Mouse (Mus musculus) liver, postnatal 0 days (tissue): ENCODE results near the gene Lrch3. TPM values are rescaled to one million over a fixed set of nuclear protein-coding genes. Genes with fewer than 3 reads are reported as not detected.

ENCODE experiments used
- ATAC-seq: fragments of 200-750 bp; cut with Nextera tagmentation; 2 replicates; pipeline ENCODE4 v1.8.0; 2017; ENCODE audit warnings: mild to moderate bottlenecking, moderate library complexity
- DNase-seq: peaks from one replicate; pipeline ENCODE4 v3.0.0-alpha.2; 2016
- H3K27ac ChIP-seq: fragments of 300-500 bp; sonication (generic); 2 replicates; pipeline ENCODE4 v1.5.1; 2014; ENCODE audit warnings: antibody characterized with exemption, moderate library complexity, mild to moderate bottlenecking, low read depth
- H3K27me3 ChIP-seq: fragments of 300-500 bp; sonication (generic); 2 replicates; pipeline ENCODE4 v1.6.1; 2014; ENCODE audit warnings: low read length, control low read depth, mixed read lengths; ENCODE audit not compliant: insufficient read depth
- H3K36me3 ChIP-seq: fragments of 300-500 bp; sonication (generic); replicated peaks from 2 replicates; pipeline ENCODE4 v1.6.1; 2014; ENCODE audit warnings: mild to moderate bottlenecking, control low read depth, low read length, moderate library complexity, mixed read lengths; ENCODE audit not compliant: insufficient read depth
- H3K4me1 ChIP-seq: fragments of 300-500 bp; sonication (generic); 2 replicates; pipeline ENCODE4 v1.6.1; 2014; ENCODE audit warnings: antibody characterized with exemption, mild to moderate bottlenecking, control low read depth; ENCODE audit not compliant: insufficient read depth
- H3K4me2 ChIP-seq: fragments of 300-500 bp; sonication (generic); 2 replicates; pipeline ENCODE4 v1.6.1; 2014; ENCODE audit warnings: low read depth, mild to moderate bottlenecking, low read length, moderate library complexity, mixed read lengths
- H3K4me3 ChIP-seq: fragments of 300-500 bp; sonication (generic); 2 replicates; pipeline ENCODE4 v1.5.1; 2014; ENCODE audit warnings: low read depth, low read length
- H3K9ac ChIP-seq: fragments of 300-500 bp; sonication (generic); replicated peaks from 2 replicates; pipeline ENCODE4 v1.6.1; 2014; ENCODE audit warnings: mild to moderate bottlenecking, moderate library complexity
- H3K9me3 ChIP-seq: fragments of 300-500 bp; sonication (generic); 2 replicates; pipeline ENCODE4 v1.6.1; 2016; ENCODE audit warnings: mild to moderate bottlenecking, control low read depth, low read length, mixed read lengths
- CTCF ChIP-seq: sonication (generic); IDR thresholded peaks from 2 replicates; pipeline ENCODE4 v1.5.1; 2016; ENCODE audit warnings: antibody characterized with exemption, low read depth
- EP300 ChIP-seq: IDR thresholded peaks from 2 replicates; pipeline ENCODE4 v1.6.1; 2016; ENCODE audit warnings: antibody characterized with exemption, low read depth, mild to moderate bottlenecking
- WGBS: fragments of 180-500 bp; shearing (Covaris S2); extraction: QIAGEN DNeasy Blood & Tissue Kit; methylation state at CpG from one replicate; pipeline ENCODE4 v1.1.7; 2014; ENCODE audit not compliant: insufficient replicate concordance; 5-methylcytosine and 5-hydroxymethylcytosine counted together
- polyA plus RNA-seq: library from polyadenylated mRNA; unstranded; fragments of >200 nt; fragmentation: Nextera tagmentation; extraction: Ambion mirVana; gene quantifications from 2 replicates; pipeline ENCODE4 v1.2.1, GENCODE M21; 2015

Lrch3 gene
- polyA plus RNA-seq, 1 experiment from 2014 or later = 4.3 TPM

DNA sequence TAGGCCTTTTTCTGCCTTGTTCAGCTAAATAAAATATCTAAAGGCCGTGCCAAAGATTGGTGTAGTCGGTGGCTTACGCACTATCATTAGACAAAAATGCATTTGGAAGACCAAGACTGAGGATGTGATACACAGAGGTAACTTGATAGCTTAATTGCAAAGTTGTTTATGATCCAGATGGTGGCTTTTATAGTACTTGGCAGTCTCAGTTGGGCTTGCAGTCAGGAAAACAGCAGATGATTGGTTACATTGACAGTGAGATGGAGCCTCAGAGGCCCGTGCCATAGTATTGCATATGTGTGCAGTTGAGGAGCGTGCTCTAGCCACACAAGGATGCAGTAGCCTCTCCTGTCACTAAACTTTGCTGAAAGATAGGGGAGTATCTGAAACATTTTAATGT, 28.8 kb downstream of the Lrch3 start:
- Histone ChIP-seq H3K4me2 (no peak overlapping the region), H3K9ac (no peak overlapping the region), H3K9me3 (peaks cover 3% of the 10 kb centered on the region; the same call in 1 of the 2 replicates), H3K27me3 (no peaks in the 10 kb centered on the region), H3K27ac (no peak overlapping the region), H3K4me3 (no peak overlapping the region), H3K36me3 (no peaks in the 10 kb centered on the region), H3K4me1 (no peaks in the 10 kb centered on the region)
- TF ChIP-seq EP300 (no peak), CTCF (no peak)
- ATAC-seq = no peak
- no peak for DNase-seq
- WGBS = 84% methylated on average over 5 of the region's 5 CpGs

DNA sequence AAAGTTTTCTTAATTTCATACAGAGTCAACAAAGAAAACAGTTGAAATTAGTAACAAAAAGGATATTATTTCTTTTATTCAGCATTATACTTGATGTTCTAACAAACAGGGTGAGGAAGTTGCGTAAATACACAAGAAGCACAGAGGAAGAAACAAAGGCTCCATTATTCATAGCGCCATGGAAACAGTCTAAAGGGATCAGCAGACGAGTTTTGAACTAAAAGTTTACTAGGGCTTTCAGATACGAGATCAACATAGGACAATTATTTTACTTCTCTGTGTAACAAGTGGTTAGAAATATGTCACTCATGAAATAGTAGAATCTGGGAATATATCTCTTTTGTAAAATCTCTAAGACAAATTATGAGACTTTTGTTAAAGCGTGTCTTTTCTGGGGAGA, 31.5 kb downstream of the Lrch3 start:
- no peaks in the 10 kb centered on the region for H3K36me3 ChIP-seq
- no peak for ATAC-seq
- peaks cover 3% of the 10 kb centered on the region; the same call in 1 of the 2 replicates for H3K9me3 ChIP-seq
- H3K9ac ChIP-seq = no peak overlapping the region
- WGBS = 86% methylated on average over 5 of the region's 5 CpGs
- no peak for DNase-seq
- TF ChIP-seq CTCF (no peak), EP300 (no peak)
- no peaks in the 10 kb centered on the region for H3K4me1 ChIP-seq
- no peak overlapping the region for H3K4me2 ChIP-seq
- no peaks in the 10 kb centered on the region for H3K27me3 ChIP-seq
- H3K27ac ChIP-seq = no peak overlapping the region
- H3K4me3 ChIP-seq = no peak overlapping the region

DNA sequence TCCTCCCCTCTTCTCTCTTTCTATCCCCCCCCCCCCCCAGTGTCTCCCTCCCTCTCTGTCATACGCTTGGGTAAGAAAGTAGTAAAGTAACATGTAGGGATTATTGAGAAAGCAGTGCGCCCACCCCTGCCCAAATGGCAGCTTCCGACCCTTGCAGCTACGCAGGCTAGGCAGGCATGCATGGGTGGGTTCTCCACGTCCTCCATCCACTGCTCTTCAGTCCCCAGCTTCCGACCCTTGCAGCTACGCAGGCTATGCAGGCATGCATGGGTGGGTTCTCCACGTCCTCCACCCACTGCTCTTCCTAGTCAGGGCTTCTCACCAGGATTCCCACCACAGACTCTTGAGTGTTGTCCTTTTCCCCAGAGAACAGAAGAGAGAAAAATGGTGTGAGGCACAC, 34.1 kb downstream of the Lrch3 start:
- H3K27me3 ChIP-seq = no peaks in the 10 kb centered on the region
- DNase-seq (no peak), ATAC-seq (no peak)
- WGBS = 76% methylated on average over 7 of the region's 8 CpGs
- H3K4me2 ChIP-seq = no peak overlapping the region
- H3K4me1 ChIP-seq = no peaks in the 10 kb centered on the region
- no peak overlapping the region for H3K9ac ChIP-seq
- H3K36me3 ChIP-seq = 0 out of 2 replicates have a peak, but pooled peaks cover 3% of the 10 kb centered on the region
- TF ChIP-seq EP300 = no peak
- no peak for TF ChIP-seq CTCF
- no peak overlapping the region for H3K27ac ChIP-seq
- no peak overlapping the region for H3K4me3 ChIP-seq
- H3K9me3 ChIP-seq = peaks cover 3% of the 10 kb centered on the region; the same call in 1 of the 2 replicates

DNA sequence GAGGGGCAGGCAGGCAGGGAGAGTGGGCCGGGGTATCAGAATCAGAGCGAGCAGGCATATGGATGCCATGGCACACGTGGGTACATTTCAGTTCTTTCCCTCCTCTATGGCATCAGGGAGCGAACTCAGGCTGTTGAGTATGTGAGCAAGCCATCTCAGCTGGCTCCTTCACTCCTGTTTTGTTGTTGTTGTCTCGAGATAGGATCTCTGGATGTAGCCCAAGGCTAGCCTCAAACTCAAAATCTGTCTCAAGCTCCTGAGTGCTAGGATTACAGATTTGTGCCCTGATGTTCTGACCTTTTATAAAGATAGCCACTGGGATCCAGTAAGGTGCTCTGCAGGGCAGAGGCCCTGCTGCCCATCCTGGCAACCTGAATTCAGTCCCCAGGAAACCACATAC, 34.8 kb downstream of the Lrch3 start:
- TF ChIP-seq EP300 (no peak), CTCF (no peak)
- Histone ChIP-seq H3K9ac (no peak overlapping the region), H3K36me3 (0 out of 2 replicates have a peak, but pooled peaks cover 3% of the 10 kb centered on the region), H3K27me3 (no peaks in the 10 kb centered on the region), H3K4me2 (no peak overlapping the region), H3K4me3 (no peak overlapping the region), H3K4me1 (no peaks in the 10 kb centered on the region), H3K27ac (no peak overlapping the region), H3K9me3 (peaks cover 3% of the 10 kb centered on the region; the same call in 1 of the 2 replicates)
- DNase-seq (no peak), ATAC-seq (no peak)
- 85% methylated on average over 5 of the region's 5 CpGs for WGBS

DNA sequence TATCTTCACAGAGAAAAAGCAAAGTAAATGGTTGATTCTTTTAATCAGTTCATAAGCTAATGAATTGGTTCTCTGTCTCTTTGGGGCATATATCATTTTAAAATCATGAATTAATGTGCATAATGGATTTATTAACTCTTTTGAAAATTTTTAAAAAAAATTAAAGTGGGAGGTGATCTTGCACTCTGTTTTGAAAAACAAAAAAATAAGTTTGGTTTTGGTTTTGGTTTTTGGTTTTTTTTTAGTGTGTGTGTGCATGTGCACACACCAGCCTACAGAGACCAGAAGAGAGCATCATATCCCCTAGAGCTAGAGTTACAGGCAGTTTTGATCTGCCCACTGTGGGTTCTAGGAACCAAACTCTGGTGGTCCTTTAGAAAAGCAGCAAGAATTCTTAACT, 35.4 kb downstream of the Lrch3 start:
- Histone ChIP-seq H3K36me3 (0 out of 2 replicates have a peak, but pooled peaks cover 4% of the 10 kb centered on the region), H3K9me3 (peaks cover 3% of the 10 kb centered on the region; the same call in 1 of the 2 replicates), H3K9ac (no peak overlapping the region), H3K4me3 (no peak overlapping the region), H3K27me3 (no peaks in the 10 kb centered on the region), H3K4me1 (no peaks in the 10 kb centered on the region), H3K4me2 (no peak overlapping the region), H3K27ac (no peak overlapping the region)
- TF ChIP-seq EP300 (no peak), CTCF (no peak)
- DNase-seq = no peak
- no peak for ATAC-seq

DNA sequence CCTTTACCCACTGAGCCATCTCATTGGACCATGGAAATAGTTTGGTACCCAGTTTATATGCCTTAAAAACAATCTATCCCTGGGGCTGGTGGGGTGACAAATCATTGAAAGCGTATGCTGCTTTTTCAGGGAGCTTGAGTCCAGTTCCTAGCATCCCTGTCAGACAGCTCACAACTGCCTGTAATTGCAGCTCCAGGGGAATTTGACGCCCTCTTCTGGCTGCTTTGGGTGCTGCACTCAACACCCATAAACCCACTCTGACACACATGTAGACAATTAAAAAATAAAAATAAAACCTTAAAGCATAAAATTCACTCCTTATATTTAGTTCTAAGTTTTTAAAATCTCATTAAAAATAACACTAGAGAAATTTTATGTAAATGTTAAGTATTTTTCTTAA, 37.2 kb downstream of the Lrch3 start:
- no peak overlapping the region for H3K27ac ChIP-seq
- peaks cover 16% of the 10 kb centered on the region for H3K36me3 ChIP-seq
- no peak overlapping the region for H3K4me3 ChIP-seq
- TF ChIP-seq EP300 = no peak
- TF ChIP-seq CTCF = peak; percentile 55
- DNase-seq = no peak
- no peak overlapping the region for H3K9ac ChIP-seq
- no peaks in the 10 kb centered on the region for H3K27me3 ChIP-seq
- H3K4me1 ChIP-seq = no peaks in the 10 kb centered on the region
- 83% methylated on average over 2 of the region's 2 CpGs for WGBS
- H3K4me2 ChIP-seq = no peak overlapping the region
- H3K9me3 ChIP-seq = 0 out of 2 replicates have a peak, but pooled peaks cover under 1% of the 10 kb centered on the region
- ATAC-seq = no peak

DNA sequence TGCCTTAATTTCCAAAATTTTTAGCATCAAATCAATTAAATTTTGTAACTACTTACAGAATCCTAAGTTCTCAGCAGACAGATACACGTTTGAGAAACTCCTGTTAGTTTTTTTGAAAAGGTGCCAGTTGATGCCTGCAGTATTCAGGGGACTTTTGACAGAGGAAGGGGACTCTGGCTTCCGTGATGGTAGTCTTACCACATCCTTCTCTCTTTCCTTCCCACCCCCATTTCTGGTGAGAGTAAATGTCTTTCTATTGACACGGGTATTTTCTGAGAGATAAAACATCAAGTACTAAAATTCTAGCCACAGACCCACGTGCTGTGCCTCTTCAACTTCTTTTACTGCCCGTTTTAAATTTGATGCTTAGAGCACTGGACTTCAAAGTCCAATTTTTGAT, 39.9 kb downstream of the Lrch3 start:
- no peak overlapping the region for H3K4me2 ChIP-seq
- no peaks in the 10 kb centered on the region for H3K4me1 ChIP-seq
- H3K9ac ChIP-seq = no peak overlapping the region
- no peak for DNase-seq
- H3K9me3 ChIP-seq = no peaks in the 10 kb centered on the region
- H3K4me3 ChIP-seq = no peak overlapping the region
- H3K27ac ChIP-seq = no peak overlapping the region
- no peak for ATAC-seq
- peaks cover 16% of the 10 kb centered on the region for H3K36me3 ChIP-seq
- no peaks in the 10 kb centered on the region for H3K27me3 ChIP-seq
- WGBS = 31% methylated on average over 5 of the region's 5 CpGs
- TF ChIP-seq CTCF = no peak
- TF ChIP-seq EP300 = no peak
